Mouse (Mus musculus) liver, adult 2 months (tissue): ENCODE results near the gene Zdhhc6. TPM values are rescaled to one million over a fixed set of nuclear protein-coding genes. Genes with fewer than 3 reads are reported as not detected.
A peak's percentile ranks its signal among the peaks of the same experiment; 100 is the strongest.

Source experiments
- DNase-seq: peaks from one replicate; pipeline ENCODE4 v3.0.0-alpha.2; 2011; ENCODE audit warnings: low read depth, low spot score; ENCODE audit errors: extremely low read depth
- H3K27ac ChIP-seq: fragments of 200-500 bp; replicated peaks from 2 replicates; pipeline ENCODE4 v1.5.1; 2012; ENCODE audit warnings: low read depth, mild to moderate bottlenecking, control low read depth, inconsistent platforms, low read length; ENCODE audit not compliant: insufficient read depth
- H3K27me3 ChIP-seq: fragments of 200-500 bp; 2 replicates; pipeline ENCODE4 v1.6.1; 2012; ENCODE audit warnings: mild to moderate bottlenecking, moderate library complexity, low read length, inconsistent platforms; ENCODE audit not compliant: control insufficient read depth, insufficient read depth
- H3K36me3 ChIP-seq: fragments of 200-500 bp; 2 replicates; pipeline ENCODE4 v1.6.1; 2012; ENCODE audit warnings: low read length, inconsistent platforms; ENCODE audit not compliant: control insufficient read depth, insufficient read depth
- H3K4me1 ChIP-seq: fragments of 200-500 bp; 2 replicates; pipeline ENCODE4 v1.6.1; 2011; ENCODE audit warnings: low read length; ENCODE audit not compliant: control insufficient read depth, insufficient read depth
- H3K4me3 ChIP-seq: fragments of 200-500 bp; 2 replicates; pipeline ENCODE4 v1.5.1; 2011; ENCODE audit warnings: low read depth, mild to moderate bottlenecking, control low read depth, low read length, moderate library complexity; ENCODE audit not compliant: insufficient read depth
- H3K79me2 ChIP-seq: fragments of 200-500 bp; 2 replicates; pipeline ENCODE4 v1.6.1; 2012; ENCODE audit warnings: inconsistent platforms, mild to moderate bottlenecking, low read length, moderate library complexity; ENCODE audit not compliant: control insufficient read depth, insufficient read depth
- H3K9ac ChIP-seq: fragments of 200-500 bp; 2 replicates; pipeline ENCODE4 v1.6.1; 2012; ENCODE audit warnings: low read depth, mild to moderate bottlenecking, control low read depth, inconsistent platforms, low read length
- CTCF ChIP-seq: fragments of 200-500 bp; IDR thresholded peaks from 2 replicates; pipeline ENCODE4 v1.5.1; 2011; ENCODE audit warnings: low read depth, low read length, control low read depth
- POLR2A ChIP-seq: fragments of 200-500 bp; IDR thresholded peaks from 2 replicates; pipeline ENCODE4 v1.6.1; 2011; ENCODE audit warnings: low read length, control low read depth; ENCODE audit not compliant: insufficient read depth; ENCODE audit errors: extremely low read depth
- WGBS: fragments of 180-500 bp; shearing (Covaris S2); methylation state at CpG from one replicate; pipeline ENCODE4 v1.1.7; 2018; 5-methylcytosine and 5-hydroxymethylcytosine counted together
- polyA plus RNA-seq: library from polyadenylated mRNA; depleted of rRNA; stranded (reverse); fragments of >200 nt; gene quantifications from 2 replicates; pipeline ENCODE4 v1.2.3, GENCODE M21; 2012
- total RNA-seq: library from RNA; depleted of rRNA; stranded (reverse); fragments of >200 nt; gene quantifications from 2 replicates; pipeline ENCODE4 v1.2.3, GENCODE M21; 2014

The Zdhhc6 gene
- total and polyA plus RNA-seq, 2 experiments, result 19.5 to 60.1 TPM

GRCm38 (mm10) chr19:55335881-55336280, 20.0 kb upstream of the Zdhhc6 start:
- Histone ChIP-seq H3K79me2 (peaks cover 2% of the 10 kb centered on the region; the same call in 1 of the 2 replicates), H3K27me3 (no peaks in the 10 kb centered on the region), H3K4me1 (no peaks in the 10 kb centered on the region; the same call in 1 of the 2 replicates), H3K4me3 (no peak overlapping the region), H3K36me3 (peaks cover 1% of the 10 kb centered on the region; the same call in 1 of the 2 replicates), H3K27ac (no peak overlapping the region), H3K9ac (no peak overlapping the region; the same call in 1 of the 2 replicates)
- 92% methylated on average over 1 of the region's 1 CpGs for WGBS
- TF ChIP-seq CTCF (no peak), POLR2A (no peak)
- DNase-seq, result no peak

- WGBS, result 93% methylated on average over 8 of the region's 8 CpGs
- peaks cover 2% of the 10 kb centered on the region; the same call in 1 of the 2 replicates for H3K79me2 ChIP-seq
- H3K9ac ChIP-seq, result no peak overlapping the region
- H3K36me3 ChIP-seq, result peaks cover 9% of the 10 kb centered on the region; the same call in 1 of the 2 replicates
- TF ChIP-seq CTCF, result peak; percentile 70
- no peak for TF ChIP-seq POLR2A
- DNase-seq, result peak; percentile 71
- no peak overlapping the region for H3K4me3 ChIP-seq
- H3K27ac ChIP-seq, result no peak overlapping the region
- no peaks in the 10 kb centered on the region for H3K4me1 ChIP-seq
- no peaks in the 10 kb centered on the region for H3K27me3 ChIP-seq
Observed at GRCm38 (mm10) chr19:55332641-55333268, 16.9 kb upstream of the Zdhhc6 start.

GRCm38 (mm10) chr19:55331776-55332175, 15.9 kb upstream of the Zdhhc6 start:
- H3K4me3 ChIP-seq, result no peak overlapping the region
- TF ChIP-seq CTCF (no peak), POLR2A (no peak)
- no peaks in the 10 kb centered on the region for H3K27me3 ChIP-seq
- 92% methylated on average over 5 of the region's 5 CpGs for WGBS
- H3K79me2 ChIP-seq, result peaks cover 2% of the 10 kb centered on the region; the same call in 1 of the 2 replicates
- DNase-seq, result no peak
- no peaks in the 10 kb centered on the region for H3K4me1 ChIP-seq
- no peak overlapping the region for H3K27ac ChIP-seq
- H3K9ac ChIP-seq, result no peak overlapping the region
- H3K36me3 ChIP-seq, result peaks cover 8% of the 10 kb centered on the region; the same call in 1 of the 2 replicates

GRCm38 (mm10) chr19:55327510-55327909, 11.7 kb upstream of the Zdhhc6 start:
- DNase-seq, result no peak
- peaks cover 25% of the 10 kb centered on the region for H3K36me3 ChIP-seq
- no peaks in the 10 kb centered on the region for H3K4me1 ChIP-seq
- H3K9ac ChIP-seq, result no peak overlapping the region
- TF ChIP-seq CTCF, result no peak
- no peak for TF ChIP-seq POLR2A
- no peak overlapping the region for H3K4me3 ChIP-seq
- H3K27me3 ChIP-seq, result no peaks in the 10 kb centered on the region
- H3K79me2 ChIP-seq, result no peaks in the 10 kb centered on the region; the same call in 1 of the 2 replicates
- H3K27ac ChIP-seq, result no peak overlapping the region
- WGBS, result 93% methylated on average over 4 of the region's 4 CpGs

- no peak for DNase-seq
- no peaks in the 10 kb centered on the region for H3K4me1 ChIP-seq
Observed at GRCm38 (mm10) chr19:55322604-55323003, 6.8 kb upstream of the Zdhhc6 start.

GRCm38 (mm10) chr19:55319521-55319920, 3.7 kb upstream of the Zdhhc6 start:
- H3K9ac ChIP-seq, result no peak overlapping the region
- no peak overlapping the region for H3K4me3 ChIP-seq
- no peak for DNase-seq
- 76% methylated on average over 5 of the region's 5 CpGs for WGBS
- H3K4me1 ChIP-seq, result 0 out of 2 replicates have a peak, but pooled peaks cover 3% of the 10 kb centered on the region
- no peaks in the 10 kb centered on the region for H3K27me3 ChIP-seq
- H3K27ac ChIP-seq, result no peak overlapping the region
- TF ChIP-seq CTCF (no peak), POLR2A (no peak)
- H3K79me2 ChIP-seq, result peaks cover 13% of the 10 kb centered on the region; the same call in 1 of the 2 replicates
- peaks cover 15% of the 10 kb centered on the region for H3K36me3 ChIP-seq

More at GRCm38 (mm10) chr19:55322604-55323003, 6.8 kb upstream of the Zdhhc6 start:
- H3K9ac ChIP-seq, result no peak overlapping the region
- 94% methylated on average over 8 of the region's 8 CpGs for WGBS
- no peaks in the 10 kb centered on the region for H3K27me3 ChIP-seq
- peaks cover 20% of the 10 kb centered on the region for H3K36me3 ChIP-seq
- no peak overlapping the region for H3K27ac ChIP-seq
- H3K79me2 ChIP-seq, result peaks cover 6% of the 10 kb centered on the region; the same call in 1 of the 2 replicates
- no peak overlapping the region for H3K4me3 ChIP-seq
- TF ChIP-seq CTCF (no peak), POLR2A (no peak)
